Mouse (Mus musculus) thymus, adult 2 months (tissue): ENCODE results near the gene Rev1. TPM values are rescaled to one million over a fixed set of nuclear protein-coding genes. Genes with fewer than 3 reads are reported as not detected.

Source experiments
- DNase-seq: peaks from one replicate; pipeline ENCODE4 v3.0.0; 2021
- H3K27ac ChIP-seq: fragments of 200-500 bp; 2 replicates; pipeline ENCODE4 v1.5.1; 2012; ENCODE audit warnings: low read length, control low read depth; ENCODE audit not compliant: control insufficient read depth, insufficient read depth
- H3K27me3 ChIP-seq: fragments of 200-500 bp; 2 replicates; pipeline ENCODE4 v1.6.1; 2012; ENCODE audit warnings: mild to moderate bottlenecking, low read length, moderate library complexity, mixed read lengths; ENCODE audit not compliant: control insufficient read depth, insufficient read depth
- H3K36me3 ChIP-seq: fragments of 200-500 bp; 2 replicates; pipeline ENCODE4 v1.6.1; 2012; ENCODE audit warnings: mild to moderate bottlenecking, low read length, moderate library complexity; ENCODE audit not compliant: control insufficient read depth, insufficient read depth
- H3K4me1 ChIP-seq: fragments of 200-500 bp; replicated peaks from 2 replicates; pipeline ENCODE4 v1.6.1; 2012; ENCODE audit warnings: low read length; ENCODE audit not compliant: control insufficient read depth, insufficient read depth
- H3K4me3 ChIP-seq: fragments of 200-500 bp; 2 replicates; pipeline ENCODE4 v1.5.1; 2012; ENCODE audit warnings: mild to moderate bottlenecking, low read length, control low read depth, moderate library complexity; ENCODE audit not compliant: control insufficient read depth, insufficient read depth
- CTCF ChIP-seq: fragments of 200-500 bp; IDR thresholded peaks from 2 replicates; pipeline ENCODE4 v1.5.1; 2012; ENCODE audit warnings: mild to moderate bottlenecking, control low read depth, low read length, moderate library complexity, borderline replicate concordance; ENCODE audit not compliant: control insufficient read depth, poor library complexity, insufficient read depth; ENCODE audit errors: extremely low read depth
- POLR2A ChIP-seq: fragments of 200-500 bp; IDR thresholded peaks from 2 replicates; pipeline ENCODE4 v1.6.1; 2012; ENCODE audit warnings: mild to moderate bottlenecking, low read length, control low read depth, moderate library complexity; ENCODE audit not compliant: control insufficient read depth, poor library complexity, insufficient read depth; ENCODE audit errors: extremely low read depth
- WGBS: fragments of 180-500 bp; shearing (Covaris S2); methylation state at CpG from one replicate; pipeline ENCODE4 v1.1.7; 2018; 5-methylcytosine and 5-hydroxymethylcytosine counted together
- polyA plus RNA-seq: library from polyadenylated mRNA; depleted of rRNA; stranded (reverse); fragments of >200 nt; gene quantifications from 2 replicates; pipeline ENCODE4 v1.2.3, GENCODE M21; 2012; rRNA removed

Rev1 gene
- polyA plus RNA-seq, 1 experiment, result 15.7 TPM

GRCm38 (mm10) chr1:38012509-38012908 lies 117.1 kb downstream of the Rev1 start:
- no peak for DNase-seq
- H3K27me3 ChIP-seq, result no peaks in the 10 kb centered on the region
- no peaks in the 10 kb centered on the region for H3K4me1 ChIP-seq
- TF ChIP-seq POLR2A (no peak), CTCF (no peak)
- no peaks in the 10 kb centered on the region for H3K36me3 ChIP-seq
- no peak overlapping the region for H3K27ac ChIP-seq
- H3K4me3 ChIP-seq, result no peak overlapping the region

DNA sequence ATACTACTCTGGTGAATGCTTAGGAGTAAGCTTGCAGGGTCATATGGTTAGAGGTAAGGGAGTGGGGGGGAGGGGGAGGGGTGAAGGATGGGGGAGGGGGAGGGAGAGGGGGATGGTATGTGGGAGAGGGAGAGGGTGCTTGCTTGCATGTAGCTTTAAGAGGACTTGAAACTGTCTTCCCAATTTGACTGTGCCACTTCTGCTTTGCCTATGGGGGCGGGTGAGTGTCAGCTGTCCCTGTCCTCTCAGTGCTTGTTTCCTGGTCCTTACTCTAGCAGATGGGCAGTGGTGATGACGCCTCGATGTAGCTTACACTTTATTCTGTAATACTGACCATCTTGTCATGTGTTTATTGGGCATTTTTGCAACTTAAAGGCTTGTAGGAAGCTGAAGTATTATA lies 117.5 kb downstream of the Rev1 start:
- TF ChIP-seq CTCF, result no peak
- no peak for TF ChIP-seq POLR2A
- no peak overlapping the region for H3K4me3 ChIP-seq
- DNase-seq, result no peak
- 74% methylated on average over 3 of the region's 3 CpGs for WGBS
- H3K4me1 ChIP-seq, result no peaks in the 10 kb centered on the region
- no peaks in the 10 kb centered on the region for H3K36me3 ChIP-seq
- no peaks in the 10 kb centered on the region for H3K27me3 ChIP-seq
- H3K27ac ChIP-seq, result no peak overlapping the region

GRCm38 (mm10) chr1:38011647-38012046 lies 118.0 kb downstream of the Rev1 start:
- Histone ChIP-seq H3K27ac (no peak overlapping the region), H3K4me3 (no peak overlapping the region), H3K27me3 (no peaks in the 10 kb centered on the region), H3K4me1 (no peaks in the 10 kb centered on the region), H3K36me3 (no peaks in the 10 kb centered on the region)
- 66% methylated on average over 6 of the region's 6 CpGs for WGBS
- TF ChIP-seq POLR2A, result no peak
- TF ChIP-seq CTCF, result no peak
- DNase-seq, result no peak

- H3K27me3 ChIP-seq, result no peaks in the 10 kb centered on the region
- WGBS, result 97% methylated on average over 3 of the region's 3 CpGs
- no peak overlapping the region for H3K4me3 ChIP-seq
- H3K27ac ChIP-seq, result no peak overlapping the region
- DNase-seq, result no peak
- no peak for TF ChIP-seq CTCF
- TF ChIP-seq POLR2A, result no peak
- H3K4me1 ChIP-seq, result no peaks in the 10 kb centered on the region
- no peaks in the 10 kb centered on the region for H3K36me3 ChIP-seq
Measured at GRCm38 (mm10) chr1:38006741-38007140, 122.9 kb downstream of the Rev1 start.

- Histone ChIP-seq H3K36me3 (no peaks in the 10 kb centered on the region), H3K4me1 (0 out of 2 replicates have a peak, but pooled peaks cover 2% of the 10 kb centered on the region), H3K27ac (no peak overlapping the region), H3K27me3 (no peaks in the 10 kb centered on the region), H3K4me3 (no peak overlapping the region)
- TF ChIP-seq CTCF (no peak), POLR2A (no peak)
- WGBS, result 93% methylated on average over 3 of the region's 3 CpGs
- DNase-seq, result no peak
Measured at GRCm38 (mm10) chr1:38003046-38003445, 126.6 kb downstream of the Rev1 start.

Other genes with a start within 250 kb of the Rev1 start
- gene Mitd1, start 239.4 kb downstream of the Rev1 start, polyA plus RNA-seq, result 13.7 and 20.0 TPM in 2 replicates
- 47.2 and 56.4 TPM in 2 replicates for gene Mrpl30, start 239.3 kb downstream of the Rev1 start, polyA plus RNA-seq
- 0.04 and 0.13 TPM in 2 replicates for gene Lyg2, start 213.3 kb downstream of the Rev1 start, polyA plus RNA-seq
- gene Lyg1, start 172.0 kb downstream of the Rev1 start, polyA plus RNA-seq, result not detected in 2 replicates
- gene Txndc9, start 131.9 kb downstream of the Rev1 start, polyA plus RNA-seq, result 12.3 and 15.3 TPM in 2 replicates
- 5.1 and 6.7 TPM in 2 replicates for gene Eif5b, start 131.8 kb downstream of the Rev1 start, polyA plus RNA-seq